Mouse (Mus musculus): ENCODE data around the gene Lingo1. TPM values are rescaled to one million over a fixed set of nuclear protein-coding genes. Genes with fewer than 3 reads are reported as not detected.

The Lingo1 gene
- polyA plus RNA-seq, 1 experiment from 2014 or later, result 2.3 TPM

GRCm38 (mm10) chr9:56825476-56826213, 29.4 kb upstream of the Lingo1 start:
- peak overlapping the region; percentile 50 for H3K4me3 ChIP-seq
- H3K4me1 ChIP-seq, result peaks cover 25% of the 10 kb centered on the region
- no peaks in the 10 kb centered on the region for H3K9me3 ChIP-seq
- no peak overlapping the region for H3K27ac ChIP-seq
- H3K36me3 ChIP-seq, result no peaks in the 10 kb centered on the region
- WGBS, result 14% methylated on average over 21 of the region's 21 CpGs
- peak; percentile 73 for DNase-seq (ENCODE audit: low spot score)
- peaks cover 46% of the 10 kb centered on the region for H3K27me3 ChIP-seq (ENCODE audit: insufficient read depth, poor library complexity, severe bottlenecking)

- DNase-seq (ENCODE audit: low spot score), result peak; percentile 70
- 12% methylated on average over 3 of the region's 3 CpGs for WGBS
- no peak overlapping the region for H3K4me3 ChIP-seq
- H3K27me3 ChIP-seq (ENCODE audit: insufficient read depth, poor library complexity, severe bottlenecking), result peaks cover 40% of the 10 kb centered on the region
- H3K36me3 ChIP-seq, result no peaks in the 10 kb centered on the region
- no peaks in the 10 kb centered on the region for H3K9me3 ChIP-seq
- peaks cover 18% of the 10 kb centered on the region for H3K4me1 ChIP-seq
- H3K27ac ChIP-seq, result no peak overlapping the region
Measured at GRCm38 (mm10) chr9:56824900-56825299, 28.6 kb upstream of the Lingo1 start.

DNA sequence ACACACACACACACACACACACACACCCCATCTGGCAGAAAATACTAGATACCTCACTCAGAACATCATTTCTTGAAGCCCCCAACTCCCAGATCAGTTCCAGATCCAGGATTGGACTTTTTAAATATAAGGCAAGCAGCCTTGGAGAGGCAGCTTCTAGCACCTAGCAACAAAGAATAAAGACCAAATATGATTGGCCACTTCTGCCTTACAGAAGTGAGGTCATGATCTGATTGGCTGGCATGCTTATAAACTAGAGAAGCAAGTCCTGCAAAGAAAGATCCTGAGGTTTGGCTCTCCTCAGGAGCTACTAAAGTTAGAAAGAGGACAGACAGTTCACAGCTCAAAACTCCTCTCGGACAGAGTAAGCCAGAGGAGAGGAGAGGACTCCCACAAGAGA, 14.6 kb upstream of the Lingo1 start:
- Histone ChIP-seq H3K4me3 (no peak overlapping the region), H3K9me3 (no peaks in the 10 kb centered on the region), H3K4me1 (peaks cover 20% of the 10 kb centered on the region), H3K27me3 (ENCODE audit: insufficient read depth, poor library complexity, severe bottlenecking) (peaks cover 45% of the 10 kb centered on the region), H3K36me3 (no peaks in the 10 kb centered on the region), H3K27ac (no peak overlapping the region)
- DNase-seq (ENCODE audit: low spot score), result no peak
- 60% methylated on average over 1 of the region's 1 CpGs for WGBS

DNA sequence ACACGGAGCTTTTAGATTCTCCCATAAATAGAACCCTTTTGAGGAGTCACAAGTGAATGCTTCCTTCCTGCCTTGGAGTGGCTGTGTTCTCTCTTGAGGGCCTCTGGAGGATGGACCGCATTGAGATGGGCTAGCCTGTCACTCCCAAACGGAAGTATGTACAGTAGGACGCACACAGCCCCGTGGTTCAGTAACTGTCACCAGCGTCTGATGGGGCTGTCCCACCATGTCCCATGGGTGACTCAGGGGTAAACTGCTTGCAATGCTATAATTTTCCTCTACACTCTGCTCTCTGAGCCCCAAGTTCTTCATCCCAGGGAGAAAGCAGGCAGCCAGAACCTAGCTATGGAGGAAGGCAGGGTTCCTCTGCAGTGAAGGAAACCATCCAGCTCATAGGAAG, 11.7 kb upstream of the Lingo1 start:
- Histone ChIP-seq H3K27ac (no peak overlapping the region), H3K4me1 (peaks cover 11% of the 10 kb centered on the region; the same call in 1 of the 2 replicates), H3K27me3 (ENCODE audit: insufficient read depth, poor library complexity, severe bottlenecking) (peaks cover 29% of the 10 kb centered on the region; the same call in 1 of the 2 replicates), H3K36me3 (no peaks in the 10 kb centered on the region), H3K9me3 (no peaks in the 10 kb centered on the region), H3K4me3 (no peak overlapping the region)
- 77% methylated on average over 6 of the region's 6 CpGs for WGBS
- DNase-seq (ENCODE audit: low spot score), result no peak

GRCm38 (mm10) chr9:56803146-56803545, 6.9 kb upstream of the Lingo1 start:
- peaks cover 48% of the 10 kb centered on the region for H3K27me3 ChIP-seq (ENCODE audit: insufficient read depth, poor library complexity, severe bottlenecking)
- no peaks in the 10 kb centered on the region for H3K36me3 ChIP-seq
- WGBS, result 89% methylated on average over 7 of the region's 7 CpGs
- no peak overlapping the region for H3K4me3 ChIP-seq
- H3K9me3 ChIP-seq, result no peaks in the 10 kb centered on the region
- no peak overlapping the region for H3K27ac ChIP-seq
- no peaks in the 10 kb centered on the region; the same call in 1 of the 2 replicates for H3K4me1 ChIP-seq
- no peak for DNase-seq (ENCODE audit: low spot score)

- Histone ChIP-seq H3K27ac (no peak overlapping the region), H3K9me3 (no peaks in the 10 kb centered on the region), H3K36me3 (no peaks in the 10 kb centered on the region), H3K27me3 (ENCODE audit: insufficient read depth, poor library complexity, severe bottlenecking) (peaks cover 97% of the 10 kb centered on the region), H3K4me1 (peaks cover 20% of the 10 kb centered on the region), H3K4me3 (no peak overlapping the region)
- peak; percentile 85 for DNase-seq (ENCODE audit: low spot score)
- WGBS, result 8% methylated on average over 5 of the region's 5 CpGs
Measured at GRCm38 (mm10) chr9:56797876-56798275, 1.6 kb upstream of the Lingo1 start.

GRCm38 (mm10) chr9:56796656-56797131, 426 bp upstream of the Lingo1 start:
- Histone ChIP-seq H3K36me3 (no peaks in the 10 kb centered on the region), H3K4me3 (peak overlapping the region; percentile 66), H3K27me3 (ENCODE audit: insufficient read depth, poor library complexity, severe bottlenecking) (peaks cover 95% of the 10 kb centered on the region), H3K4me1 (peaks cover 20% of the 10 kb centered on the region), H3K27ac (no peak overlapping the region), H3K9me3 (no peaks in the 10 kb centered on the region)
- under 1% methylated on average over 41 of the region's 41 CpGs for WGBS
- DNase-seq (ENCODE audit: low spot score), result no peak

DNA sequence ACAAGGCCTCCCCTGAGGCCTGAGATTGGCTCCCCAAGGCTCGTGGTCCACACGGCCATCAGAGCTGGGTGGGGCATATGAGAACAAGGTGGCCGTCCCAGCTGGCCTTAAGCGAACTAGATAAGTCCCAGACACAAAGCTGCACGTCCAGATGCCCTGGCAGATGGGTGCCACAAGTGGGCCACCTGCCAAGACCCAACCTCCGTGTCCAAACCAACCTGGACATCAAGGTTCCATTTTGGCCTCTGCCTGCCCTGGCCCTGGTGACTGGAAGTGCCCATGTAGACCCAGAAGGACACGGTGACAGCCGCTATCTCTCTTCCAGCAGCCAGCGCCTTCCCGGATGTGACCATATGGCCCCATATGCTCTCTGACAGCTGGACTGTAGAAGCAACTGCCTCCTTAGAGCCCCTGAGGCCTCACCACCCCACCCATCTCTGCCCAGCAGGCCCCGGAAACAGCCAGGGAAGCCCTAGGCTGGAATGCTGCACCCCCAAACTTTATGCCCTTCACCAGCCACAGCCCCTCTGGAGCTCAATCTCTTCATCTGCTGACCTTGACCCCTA, 4.5 kb downstream of the Lingo1 start:
- DNase-seq (ENCODE audit: low spot score), result no peak
- no peaks in the 10 kb centered on the region for H3K36me3 ChIP-seq
- H3K4me1 ChIP-seq, result peaks cover 18% of the 10 kb centered on the region
- H3K4me3 ChIP-seq, result no peak overlapping the region
- H3K9me3 ChIP-seq, result no peaks in the 10 kb centered on the region
- no peak overlapping the region for H3K27ac ChIP-seq
- H3K27me3 ChIP-seq (ENCODE audit: insufficient read depth, poor library complexity, severe bottlenecking), result peaks cover 62% of the 10 kb centered on the region
- WGBS, result 69% methylated on average over 11 of the region's 11 CpGs

- H3K36me3 ChIP-seq, result no peaks in the 10 kb centered on the region
- no peak overlapping the region for H3K27ac ChIP-seq
- 86% methylated on average over 10 of the region's 10 CpGs for WGBS
- peaks cover 32% of the 10 kb centered on the region for H3K27me3 ChIP-seq (ENCODE audit: insufficient read depth, poor library complexity, severe bottlenecking)
- no peaks in the 10 kb centered on the region for H3K4me1 ChIP-seq
- H3K9me3 ChIP-seq, result no peaks in the 10 kb centered on the region
- no peak overlapping the region for H3K4me3 ChIP-seq
- DNase-seq (ENCODE audit: low spot score), result no peak
Measured at GRCm38 (mm10) chr9:56784576-56784975, 11.7 kb downstream of the Lingo1 start.

DNA sequence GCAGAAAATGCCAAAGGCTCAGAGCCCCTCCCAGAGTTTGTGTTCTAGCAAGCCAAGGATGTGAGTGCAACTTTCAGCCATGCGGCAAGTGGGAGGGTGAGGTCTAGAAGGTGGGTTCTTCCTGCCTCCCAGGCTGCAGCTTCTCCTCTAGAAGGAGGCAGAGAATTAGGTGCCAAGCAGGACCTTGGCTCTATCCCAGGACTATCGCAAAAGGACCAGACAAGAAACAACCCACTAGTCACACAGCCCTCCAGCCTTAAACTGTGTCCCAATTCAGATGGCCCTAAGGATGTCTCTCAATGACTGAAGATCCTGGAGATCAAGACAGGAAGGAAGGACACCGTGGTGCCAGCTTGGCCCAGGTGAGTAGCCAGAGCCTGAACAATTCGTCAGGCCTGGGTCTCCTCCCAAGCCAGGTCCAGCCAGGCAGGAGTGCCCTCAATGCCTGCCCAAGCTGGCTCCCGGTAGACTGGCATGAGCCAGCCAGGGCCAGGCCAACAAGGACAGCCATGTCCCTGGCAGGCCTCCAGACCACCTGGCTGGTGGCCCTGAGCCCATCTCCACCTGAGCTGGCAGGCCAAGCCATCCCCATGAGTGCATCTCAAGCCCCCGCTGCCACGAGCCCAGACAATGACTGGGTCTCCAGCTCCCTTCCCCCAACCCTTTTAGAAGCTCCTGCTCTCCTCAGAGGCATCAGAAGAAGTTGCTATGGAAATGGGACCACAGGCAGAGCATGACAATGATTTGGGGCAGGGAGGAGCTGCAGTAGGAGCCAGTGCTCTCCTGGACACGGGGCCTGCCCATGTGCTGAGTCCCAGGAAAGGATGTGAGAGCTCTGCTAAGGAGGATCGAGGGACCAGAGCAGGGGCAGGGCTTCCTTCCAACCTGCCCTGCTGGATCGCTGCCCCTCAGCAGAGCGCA, 19.1 kb downstream of the Lingo1 start:
- Histone ChIP-seq H3K4me1 (no peaks in the 10 kb centered on the region), H3K27ac (no peak overlapping the region), H3K27me3 (ENCODE audit: insufficient read depth, poor library complexity, severe bottlenecking) (peaks cover 36% of the 10 kb centered on the region), H3K9me3 (no peaks in the 10 kb centered on the region), H3K4me3 (no peak overlapping the region), H3K36me3 (no peaks in the 10 kb centered on the region)
- 73% methylated on average over 11 of the region's 11 CpGs for whole genome bisulfite sequencing
- no peak for DNase-seq (ENCODE audit: low spot score)

DNA sequence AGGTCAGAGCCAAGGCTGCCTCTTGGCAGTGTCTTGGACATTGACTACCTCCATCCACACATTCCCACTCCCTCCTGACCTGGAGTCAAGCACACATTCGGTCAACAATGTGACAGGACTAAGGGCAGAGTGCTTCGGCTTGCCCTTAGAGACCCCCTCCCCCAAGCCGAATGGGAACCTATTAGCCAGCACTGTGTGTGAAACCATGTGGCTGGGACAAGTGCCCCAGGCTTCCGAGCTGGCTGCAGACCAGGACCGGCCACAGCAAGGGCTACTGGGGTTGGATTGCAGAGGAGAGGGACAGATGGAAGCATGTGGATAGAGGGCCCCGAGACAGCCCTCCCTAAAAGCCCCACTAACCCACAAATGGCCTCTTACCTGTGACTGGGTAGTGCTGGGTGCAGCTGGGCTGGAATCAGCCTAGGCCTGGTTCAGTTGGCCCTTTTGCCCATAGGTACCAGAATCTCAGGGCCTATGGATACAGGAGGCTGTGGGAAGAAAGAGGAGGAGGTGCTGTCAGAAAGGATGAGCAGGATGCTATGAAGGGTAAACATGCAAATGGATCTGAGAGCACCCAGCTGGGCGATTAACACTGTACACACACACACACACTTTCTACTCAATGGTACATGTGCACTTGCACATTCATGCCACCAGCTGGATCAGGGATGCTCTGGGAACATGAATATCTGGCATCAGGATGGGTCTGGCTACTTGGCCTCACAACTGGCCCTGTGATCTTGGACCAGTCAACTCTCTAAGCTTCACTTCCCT, 20.9 kb downstream of the Lingo1 start:
- DNase-seq (ENCODE audit: low spot score), result no peak
- WGBS, result 69% methylated on average over 7 of the region's 7 CpGs
- H3K27me3 ChIP-seq (ENCODE audit: insufficient read depth, poor library complexity, severe bottlenecking), result peaks cover 44% of the 10 kb centered on the region

GRCm38 (mm10) chr9:56774231-56774630, 22.0 kb downstream of the Lingo1 start:
- Histone ChIP-seq H3K27me3 (ENCODE audit: insufficient read depth, poor library complexity, severe bottlenecking) (peaks cover 44% of the 10 kb centered on the region), H3K4me3 (no peak overlapping the region), H3K9me3 (no peaks in the 10 kb centered on the region), H3K27ac (no peak overlapping the region), H3K4me1 (no peaks in the 10 kb centered on the region), H3K36me3 (no peaks in the 10 kb centered on the region)
- no peak for DNase-seq (ENCODE audit: low spot score)
- WGBS, result 32% methylated on average over 6 of the region's 6 CpGs

More for the DNA sequence above, 20.9 kb downstream of the Lingo1 start:
- Histone ChIP-seq H3K4me1 (no peaks in the 10 kb centered on the region), H3K27ac (no peak overlapping the region), H3K36me3 (no peaks in the 10 kb centered on the region), H3K9me3 (no peaks in the 10 kb centered on the region), H3K4me3 (no peak overlapping the region)
